Mouse (Mus musculus): ENCODE measurements around the gene Acvr1b. TPM values are rescaled to one million over a fixed set of nuclear protein-coding genes. Genes with fewer than 3 reads are reported as not detected.

Gene Acvr1b
- polyA plus RNA-seq, 1 experiment from 2014 or later = 30.0 TPM

DNA sequence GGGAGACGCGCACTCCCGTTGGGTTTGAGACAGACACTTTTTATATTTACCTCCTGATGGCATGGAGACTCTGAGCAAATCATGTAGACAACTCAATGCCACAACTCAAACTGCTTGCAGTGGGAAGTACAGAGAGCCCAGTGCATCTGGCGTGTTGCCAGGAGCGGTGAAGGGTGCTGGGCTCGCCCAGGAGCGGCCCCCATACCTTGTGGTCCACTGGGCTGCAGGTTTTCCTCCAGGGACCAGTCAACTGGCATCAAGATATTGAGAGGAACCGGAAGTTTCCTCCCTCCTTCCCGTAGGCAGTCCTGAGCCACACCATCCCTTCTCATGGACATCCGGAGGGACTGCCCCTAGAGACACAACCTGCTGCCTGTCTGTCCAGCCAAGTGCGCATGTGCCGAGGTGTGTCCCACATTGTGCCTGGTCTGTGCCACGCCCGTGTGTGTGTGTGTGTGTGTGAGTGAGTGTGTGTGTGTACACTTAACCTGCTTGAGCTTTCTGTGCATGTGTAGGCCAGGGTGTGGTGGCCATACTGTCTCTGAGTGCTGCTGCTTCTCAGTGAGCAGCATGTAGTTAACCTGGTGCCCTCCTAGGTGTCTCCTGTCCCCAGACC is 37.2 kb downstream of the Acvr1b start:
- Histone ChIP-seq H3K9ac (no peak overlapping the region), H3K4me3 (replicated peaks; ENCODE audit: low read length) (no peak overlapping the region), H3K36me3 (replicated peaks; ENCODE audit: control insufficient read depth, insufficient read depth) (peaks cover 78% of the 10 kb centered on the region), H3K27ac (no peak overlapping the region), H3K4me1 (replicated peaks; ENCODE audit: control insufficient read depth, insufficient read depth, low read length) (no peaks in the 10 kb centered on the region), H3K4me2 (replicated peaks) (no peak overlapping the region), H3K27me3 (ENCODE audit: control insufficient read depth, insufficient read depth, low read length) (no peaks in the 10 kb centered on the region), H3K9me3 (ENCODE audit: control insufficient read depth, low read length) (no peaks in the 10 kb centered on the region)
- DNase-seq (ENCODE audit: low spot score) (no peak), ATAC-seq (ENCODE audit: low FRiP score) (no peak)
- 94% methylated on average over 14 of the region's 14 CpGs for WGBS

- DNase-seq (ENCODE audit: low spot score) = no peak
- no peak overlapping the region for H3K4me3 ChIP-seq (replicated peaks; ENCODE audit: low read length)
- H3K9me3 ChIP-seq (ENCODE audit: control insufficient read depth, low read length) = no peaks in the 10 kb centered on the region
- no peak for ATAC-seq (ENCODE audit: low FRiP score)
- no peak overlapping the region for H3K9ac ChIP-seq
- 84% methylated on average over 14 of the region's 14 CpGs for WGBS
- H3K27me3 ChIP-seq (ENCODE audit: control insufficient read depth, insufficient read depth, low read length) = no peaks in the 10 kb centered on the region
- peaks cover 65% of the 10 kb centered on the region for H3K36me3 ChIP-seq (replicated peaks; ENCODE audit: control insufficient read depth, insufficient read depth)
- no peak overlapping the region for H3K4me2 ChIP-seq (replicated peaks)
- H3K27ac ChIP-seq = no peak overlapping the region
- H3K4me1 ChIP-seq (replicated peaks; ENCODE audit: control insufficient read depth, insufficient read depth, low read length) = no peaks in the 10 kb centered on the region
Measured at GRCm38 (mm10) chr15:101212435-101212834, 38.6 kb downstream of the Acvr1b start.

GRCm38 (mm10) chr15:101215136-101215535 is 41.3 kb downstream of the Acvr1b start:
- H3K27ac ChIP-seq = no peak overlapping the region
- no peak overlapping the region for H3K9ac ChIP-seq
- DNase-seq (ENCODE audit: low spot score) (no peak), ATAC-seq (ENCODE audit: low FRiP score) (no peak)
- H3K9me3 ChIP-seq (ENCODE audit: control insufficient read depth, low read length) = no peaks in the 10 kb centered on the region
- no peaks in the 10 kb centered on the region for H3K27me3 ChIP-seq (ENCODE audit: control insufficient read depth, insufficient read depth, low read length)
- H3K4me1 ChIP-seq (replicated peaks; ENCODE audit: control insufficient read depth, insufficient read depth, low read length) = no peaks in the 10 kb centered on the region
- H3K4me3 ChIP-seq (replicated peaks; ENCODE audit: low read length) = no peak overlapping the region
- H3K36me3 ChIP-seq (replicated peaks; ENCODE audit: control insufficient read depth, insufficient read depth) = peaks cover 44% of the 10 kb centered on the region
- 87% methylated on average over 2 of the region's 2 CpGs for WGBS
- H3K4me2 ChIP-seq (replicated peaks) = no peak overlapping the region

DNA sequence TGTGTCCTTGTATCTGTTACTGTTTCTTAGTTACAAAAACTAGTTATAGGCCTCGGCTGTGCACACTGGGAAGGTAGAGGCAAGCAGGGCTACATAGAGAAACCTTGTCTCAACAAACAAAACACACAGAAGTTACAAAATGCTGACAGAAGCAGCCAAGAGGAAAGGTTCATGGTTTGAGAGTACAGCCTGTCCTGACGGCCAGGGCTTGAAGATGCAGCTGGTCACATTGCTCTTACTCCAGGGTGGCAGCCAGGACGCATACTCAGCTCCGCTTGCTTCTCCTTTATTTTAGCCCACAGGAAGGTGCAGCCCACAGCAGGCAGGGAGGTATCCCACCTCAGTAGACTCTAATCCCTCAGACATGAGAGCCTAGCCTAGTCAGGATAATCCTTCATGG is 42.2 kb downstream of the Acvr1b start:
- H3K4me2 ChIP-seq (replicated peaks) = no peak overlapping the region
- H3K4me3 ChIP-seq (replicated peaks; ENCODE audit: low read length) = no peak overlapping the region
- no peak for DNase-seq (ENCODE audit: low spot score)
- no peak overlapping the region for H3K27ac ChIP-seq
- H3K4me1 ChIP-seq (replicated peaks; ENCODE audit: control insufficient read depth, insufficient read depth, low read length) = no peaks in the 10 kb centered on the region
- no peaks in the 10 kb centered on the region for H3K9me3 ChIP-seq (ENCODE audit: control insufficient read depth, low read length)
- H3K36me3 ChIP-seq (replicated peaks; ENCODE audit: control insufficient read depth, insufficient read depth) = peaks cover 36% of the 10 kb centered on the region
- ATAC-seq (ENCODE audit: low FRiP score) = no peak
- WGBS = 80% methylated on average over 4 of the region's 4 CpGs
- H3K9ac ChIP-seq = no peak overlapping the region
- H3K27me3 ChIP-seq (ENCODE audit: control insufficient read depth, insufficient read depth, low read length) = no peaks in the 10 kb centered on the region

DNA sequence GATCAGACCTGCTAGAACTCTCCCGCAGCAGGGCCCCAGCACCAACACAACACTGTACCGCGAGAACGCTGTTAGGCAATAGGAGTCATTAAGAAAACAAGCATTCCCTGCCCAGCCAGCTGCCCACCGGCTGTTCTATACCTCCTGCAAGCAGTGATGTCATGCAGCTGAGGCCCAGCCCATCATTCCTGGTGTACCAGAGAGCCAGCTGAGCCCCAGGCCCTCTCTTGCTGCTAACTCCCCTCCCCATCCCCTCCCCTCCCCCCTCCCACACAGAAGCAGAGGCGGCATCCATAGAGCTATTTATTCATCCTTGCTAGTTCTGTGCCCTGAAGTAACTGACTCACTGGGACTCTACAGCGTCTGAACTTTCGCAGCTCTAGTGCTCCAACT is 47.0 kb downstream of the Acvr1b start:
- no peaks in the 10 kb centered on the region for H3K9me3 ChIP-seq (ENCODE audit: control insufficient read depth, low read length)
- H3K36me3 ChIP-seq (replicated peaks; ENCODE audit: control insufficient read depth, insufficient read depth) = no peaks in the 10 kb centered on the region
- H3K4me3 ChIP-seq (replicated peaks; ENCODE audit: low read length) = no peak overlapping the region
- peaks cover 8% of the 10 kb centered on the region for H3K27me3 ChIP-seq (ENCODE audit: control insufficient read depth, insufficient read depth, low read length)
- H3K27ac ChIP-seq = peak overlapping the region; percentile 54; the same call in 1 of the 2 replicates
- no peak overlapping the region for H3K4me2 ChIP-seq (replicated peaks)
- peak; percentile 27 for DNase-seq (ENCODE audit: low spot score)
- H3K9ac ChIP-seq = no peak overlapping the region
- ATAC-seq (ENCODE audit: low FRiP score) = 0 out of 2 replicates have a peak, but pooled peaks have one; percentile 22
- peaks cover 26% of the 10 kb centered on the region for H3K4me1 ChIP-seq (replicated peaks; ENCODE audit: control insufficient read depth, insufficient read depth, low read length)
- WGBS = 4% methylated on average over 8 of the region's 8 CpGs

DNA sequence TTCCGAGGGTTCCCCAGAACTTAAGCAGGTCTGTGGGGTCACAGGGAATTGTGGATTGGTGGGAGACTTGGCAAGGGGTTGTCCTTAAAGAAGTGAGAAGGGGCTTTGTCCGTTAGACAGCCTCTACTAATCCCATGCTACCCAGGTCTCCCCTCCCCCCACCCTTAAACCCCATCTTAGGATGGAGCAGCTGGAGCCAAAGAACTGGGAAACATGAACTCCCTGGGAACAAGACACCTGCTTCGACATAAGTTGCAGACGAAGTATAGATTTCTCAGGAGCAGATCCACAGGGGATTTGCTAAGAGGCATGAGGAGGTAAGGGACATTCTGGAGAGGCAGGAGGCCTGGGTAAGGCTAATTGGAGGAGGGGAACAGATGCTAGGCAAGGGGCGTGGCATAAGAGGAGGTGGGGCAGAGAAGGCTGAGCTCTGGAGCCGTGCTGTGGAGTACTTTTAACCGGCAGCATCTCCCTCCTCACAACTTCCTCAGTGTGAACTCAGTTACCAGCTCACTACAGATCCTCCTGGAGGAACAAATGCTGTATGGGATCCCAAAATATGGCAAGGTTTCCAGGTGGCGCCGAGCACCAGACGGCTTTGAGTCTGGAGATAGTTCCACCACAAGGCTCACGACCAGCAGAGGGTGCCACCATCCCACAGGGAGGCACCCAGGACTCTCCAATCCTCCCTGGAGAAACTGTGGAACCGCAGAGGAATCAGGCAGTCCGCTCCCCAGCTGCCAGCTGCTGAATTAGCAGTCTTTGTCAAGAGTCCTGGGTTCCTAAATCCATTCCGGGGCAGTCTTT is 47.6 kb downstream of the Acvr1b start:
- Histone ChIP-seq H3K4me2 (replicated peaks) (peak overlapping the region; percentile 33), H3K27me3 (ENCODE audit: control insufficient read depth, insufficient read depth, low read length) (peaks cover 8% of the 10 kb centered on the region), H3K36me3 (replicated peaks; ENCODE audit: control insufficient read depth, insufficient read depth) (no peaks in the 10 kb centered on the region), H3K4me3 (replicated peaks; ENCODE audit: low read length) (no peak overlapping the region), H3K27ac (no peak overlapping the region), H3K9ac (no peak overlapping the region), H3K4me1 (replicated peaks; ENCODE audit: control insufficient read depth, insufficient read depth, low read length) (peaks cover 26% of the 10 kb centered on the region), H3K9me3 (ENCODE audit: control insufficient read depth, low read length) (no peaks in the 10 kb centered on the region)
- ATAC-seq (ENCODE audit: low FRiP score) = no peak
- peak; percentile 65 for DNase-seq (ENCODE audit: low spot score)
- 3% methylated on average over 14 of the region's 14 CpGs for WGBS

DNA sequence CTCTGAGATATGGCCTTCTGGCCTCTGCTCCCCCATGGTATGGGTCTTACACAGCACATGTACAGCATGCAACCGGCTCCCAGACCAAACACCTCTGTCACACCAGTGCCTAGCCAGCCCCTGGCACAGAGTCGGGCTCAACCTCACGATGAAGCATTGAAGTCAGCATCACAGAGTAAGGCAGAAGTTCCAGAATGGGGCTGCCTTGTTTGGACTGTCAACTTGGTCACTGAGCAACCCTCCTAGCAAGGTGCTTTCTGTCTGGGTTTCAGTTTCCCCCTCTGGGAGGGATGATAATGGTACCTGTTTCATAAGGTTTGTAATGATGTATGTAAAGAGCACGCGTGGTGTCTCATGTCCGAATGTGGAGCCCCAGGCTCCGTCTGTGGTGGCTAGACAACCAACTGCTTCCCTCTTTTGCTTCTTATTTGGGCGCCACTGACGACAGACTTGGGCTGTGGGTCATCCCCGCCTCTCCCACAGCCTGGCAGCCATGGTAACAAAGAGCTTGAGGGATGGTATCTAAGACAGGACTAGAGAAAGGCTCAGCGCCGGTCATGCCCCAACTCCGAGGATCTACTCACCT is 49.1 kb downstream of the Acvr1b start:
- peaks cover 8% of the 10 kb centered on the region for H3K27me3 ChIP-seq (ENCODE audit: control insufficient read depth, insufficient read depth, low read length)
- 0 out of 2 replicates have a peak overlapping the region, but pooled peaks have one; percentile 93 for H3K4me2 ChIP-seq (replicated peaks)
- 42% methylated on average over 13 of the region's 13 CpGs for WGBS
- no peak overlapping the region for H3K9ac ChIP-seq
- no peaks in the 10 kb centered on the region for H3K9me3 ChIP-seq (ENCODE audit: control insufficient read depth, low read length)
- ATAC-seq (ENCODE audit: low FRiP score) (no peak), DNase-seq (ENCODE audit: low spot score) (no peak)
- peaks cover 30% of the 10 kb centered on the region for H3K4me1 ChIP-seq (replicated peaks; ENCODE audit: control insufficient read depth, insufficient read depth, low read length)
- H3K36me3 ChIP-seq (replicated peaks; ENCODE audit: control insufficient read depth, insufficient read depth) = no peaks in the 10 kb centered on the region
- no peak overlapping the region for H3K4me3 ChIP-seq (replicated peaks; ENCODE audit: low read length)
- no peak overlapping the region for H3K27ac ChIP-seq

DNA sequence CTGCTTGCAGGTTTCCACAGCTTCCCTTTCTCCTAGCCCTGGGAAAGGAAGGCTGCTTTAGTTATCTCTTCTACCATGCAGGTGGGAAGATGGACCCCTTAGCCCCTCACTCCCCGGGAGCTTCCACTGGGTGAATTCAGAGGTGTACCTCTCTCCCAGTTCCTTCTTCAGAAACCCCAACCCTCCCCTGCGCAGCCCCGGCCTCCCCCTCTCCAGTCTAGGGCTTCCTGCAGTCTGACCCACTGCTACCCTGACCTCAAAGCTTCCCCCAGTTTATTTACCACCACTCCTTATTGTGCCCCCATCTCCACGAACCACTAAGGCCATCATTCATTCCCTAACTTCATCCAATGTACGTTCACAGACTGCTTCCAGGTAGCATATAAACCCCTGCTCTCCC is 49.7 kb downstream of the Acvr1b start:
- Histone ChIP-seq H3K4me1 (replicated peaks; ENCODE audit: control insufficient read depth, insufficient read depth, low read length) (peaks cover 34% of the 10 kb centered on the region), H3K27me3 (ENCODE audit: control insufficient read depth, insufficient read depth, low read length) (peaks cover 8% of the 10 kb centered on the region), H3K9ac (peak overlapping the region; percentile 71), H3K4me3 (replicated peaks; ENCODE audit: low read length) (peak overlapping the region; percentile 61), H3K4me2 (replicated peaks) (peak overlapping the region; percentile 93), H3K9me3 (ENCODE audit: control insufficient read depth, low read length) (no peaks in the 10 kb centered on the region), H3K27ac (no peak overlapping the region), H3K36me3 (replicated peaks; ENCODE audit: control insufficient read depth, insufficient read depth) (no peaks in the 10 kb centered on the region)
- 10% methylated on average over 5 of the region's 5 CpGs for WGBS
- DNase-seq (ENCODE audit: low spot score) = no peak
- peak; percentile 4; the same call in 1 of the 2 replicates for ATAC-seq (ENCODE audit: low FRiP score)
